ENCODE assay signal across 9 mouse cellular contexts in the genomic region with DNA sequence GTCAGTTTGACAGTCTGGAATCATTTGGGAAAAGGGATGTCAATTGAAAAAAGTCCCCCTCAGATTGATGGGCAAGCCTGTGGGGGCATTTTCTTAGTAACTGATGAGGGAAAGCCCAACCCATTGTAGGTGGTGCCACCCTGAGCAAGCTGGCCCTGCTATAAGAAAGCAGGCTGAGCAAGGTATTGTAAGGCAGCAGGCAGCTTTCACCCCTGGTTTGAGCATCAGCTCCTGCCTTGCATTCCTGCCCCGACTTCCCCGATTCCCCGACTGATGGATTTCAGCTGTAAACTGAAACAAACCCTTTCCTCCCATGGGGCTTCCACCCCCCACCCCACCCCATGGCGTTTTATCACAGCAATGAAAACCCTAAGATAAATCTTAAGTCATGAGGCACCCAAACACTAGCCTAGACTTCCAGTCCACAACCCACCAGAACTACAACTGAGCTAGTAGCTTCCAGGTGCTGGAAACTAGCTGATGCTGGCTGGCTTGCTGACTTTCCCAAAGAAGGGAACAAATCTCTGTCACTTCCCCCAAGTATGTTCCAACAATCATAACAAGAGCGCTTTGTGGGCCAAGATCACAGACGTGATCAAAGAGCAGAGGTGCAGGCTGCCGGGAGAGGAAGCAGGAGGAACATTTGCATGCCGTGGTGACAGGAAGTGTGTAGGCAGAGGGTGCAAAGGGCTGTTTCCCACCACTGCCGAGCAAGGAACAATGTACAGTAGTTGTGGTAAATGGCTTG. TPM values are rescaled to one million over a fixed set of nuclear protein-coding genes. Genes with fewer than 3 reads are reported as not detected.
A peak's percentile ranks its signal among the peaks of the same experiment; 100 is the strongest.
DNase-seq lines count a peak whose midpoint lies in the region; ATAC-seq and TF ChIP-seq lines count a peak whose summit lies in the region.
"Had no signal": no experiment of that assay in that cellular context is flagged by ENCODE, and none has a peak within 500 bp of the region (broad histone marks: within the 10 kb centered on the region; RNA-seq: fewer than 3 reads in every experiment).

No protein-coding gene starts in this region.

- intact Hi-C loops in heart, postnatal 14 days (cut with DNase I): no loop called here

- ATAC-seq in frontal cortex, adult (ENCODE audit: low TSS enrichment): peak; percentile 58

- no peak for TF ChIP-seq CTCF in brain, embryonic 14.5 days (IDR thresholded peaks at IDR 0.05; ENCODE audit: borderline replicate concordance, extremely low read depth, insufficient read depth, insufficient read length)

- no peak for DNase-seq in frontal cortex, postnatal 14 days (ENCODE audit: low spot score in 2 of 2)
- peak; percentile 36 for DNase-seq in brain, embryonic 14.5 days (ENCODE audit: low read depth)
- peak; percentile 43 to 56 for DNase-seq in heart, postnatal 14 days
- DNase-seq in kidney, postnatal 36 days: peak; percentile 50 to 56
- DNase-seq in mesoderm, embryonic 11.5 days (ENCODE audit: low read depth, low spot score): peak; percentile 32
- DNase-seq in testis, postnatal 14 days (ENCODE audit: low spot score): peak; percentile 48
- no peak for DNase-seq in Muller cell, postnatal 12 days (ENCODE audit: inconsistent ontology term)

- TF ChIP-seq POLR2A in brain, embryonic 14.5 days (IDR thresholded peaks at IDR 0.05; ENCODE audit: borderline replicate concordance, extremely low read depth, insufficient read depth, insufficient read length, poor library complexity, severe bottlenecking): no peak

RNA-seq across cellular contexts. Expression of gene Dad1, which starts 20.9 kb away (rescaled TPM):
- polyA plus RNA-seq in brain, embryonic 14.5 days (2012; rRNA removed): 219 and 329 TPM in 2 replicates
- 100 to 1,000 TPM; 104 TPM for total RNA-seq in heart, postnatal 14 days (2021)

RNA-seq across cellular contexts. Expression of gene Abhd4, which starts 21.0 kb away (rescaled TPM):
- 16.8 and 29.9 TPM in 2 replicates for polyA plus RNA-seq in brain, embryonic 14.5 days (2012; rRNA removed)
- total RNA-seq in heart, postnatal 14 days (2021): 10 to 100 TPM; 46.7 to 50.7 TPM

RNA-seq across cellular contexts. Expression of gene Olfr49, which starts 51.8 kb away (rescaled TPM):
- not detected in 2 replicates for polyA plus RNA-seq in brain, embryonic 14.5 days (2012; rRNA removed)
- not detected for total RNA-seq in heart, postnatal 14 days (2021)
- polyA plus RNA-seq: macrophage had no signal

Comparison
In these comparisons a context has a peak if more than half of its experiments do, and no peak if none do; other contexts are left out.
1. DNase-seq: peak in brain, embryonic 14.5 days (single experiment), heart, postnatal 14 days (2 of 2), kidney, postnatal 36 days (2 of 2), mesoderm, embryonic 11.5 days (single experiment) and testis, postnatal 14 days (single experiment); none in frontal cortex, postnatal 14 days (0 of 2) and Muller cell, postnatal 12 days (single experiment).